Mouse (Mus musculus) liver, embryonic 14.5 days (tissue): ENCODE data around the gene Slc16a6.

Source experiments
- CTCF ChIP-seq: IDR thresholded peaks from 2 replicates; pipeline ENCODE4 v1.5.1; 2016; ENCODE audit warnings: antibody characterized with exemption, low read depth, control low read depth
- EP300 ChIP-seq: IDR thresholded peaks from 2 replicates; pipeline ENCODE4 v1.6.1; 2016; ENCODE audit warnings: antibody characterized with exemption, low read depth

DNA sequence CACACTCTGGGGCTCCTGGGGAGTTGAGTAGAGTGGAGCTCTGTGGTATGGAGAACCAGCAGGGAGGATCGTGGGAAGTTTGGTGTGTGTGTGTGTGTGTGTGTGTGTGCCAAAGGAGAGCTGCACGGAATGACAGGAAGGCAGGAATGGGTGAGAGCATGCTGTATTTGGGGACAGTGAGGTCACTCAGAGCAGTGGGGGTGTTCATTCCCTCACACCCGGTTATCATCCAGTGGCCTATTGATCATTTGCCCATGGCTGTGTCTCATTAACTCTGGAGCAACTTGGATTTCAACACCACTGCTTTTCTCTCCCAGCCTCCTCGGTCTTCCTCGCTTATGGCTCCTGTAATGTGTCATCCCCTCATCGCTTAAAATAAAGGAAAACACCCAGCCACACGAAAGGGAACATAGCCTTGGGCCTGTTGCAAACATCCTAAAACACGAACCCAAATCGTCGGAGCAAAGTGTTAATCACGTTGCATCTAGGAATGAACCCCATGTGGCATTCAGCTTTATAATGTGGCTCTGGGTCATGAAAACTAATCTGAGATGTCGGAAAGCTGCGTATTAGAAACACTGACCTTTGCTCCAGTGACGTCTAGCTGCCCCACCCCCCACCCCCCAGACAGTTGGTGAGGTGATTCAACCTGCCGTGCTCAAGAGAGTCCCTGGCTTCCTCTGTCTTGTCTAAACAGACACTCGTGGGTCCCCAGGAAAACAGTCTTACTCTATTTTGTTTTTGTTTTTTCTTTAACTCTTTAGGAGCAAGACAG, 4.4 kb upstream of the Slc16a6 start:
- no peak for TF ChIP-seq CTCF
- no peak for TF ChIP-seq EP300
